Mouse (Mus musculus): ENCODE measurements around the gene Cyp2d9.
"Not testable (repeated sequence)": the region's sequence is repeated elsewhere in the genome, so short reads cannot be mapped to it uniquely, and the experiment has no call there.

Cyp2d9 gene

DNA sequence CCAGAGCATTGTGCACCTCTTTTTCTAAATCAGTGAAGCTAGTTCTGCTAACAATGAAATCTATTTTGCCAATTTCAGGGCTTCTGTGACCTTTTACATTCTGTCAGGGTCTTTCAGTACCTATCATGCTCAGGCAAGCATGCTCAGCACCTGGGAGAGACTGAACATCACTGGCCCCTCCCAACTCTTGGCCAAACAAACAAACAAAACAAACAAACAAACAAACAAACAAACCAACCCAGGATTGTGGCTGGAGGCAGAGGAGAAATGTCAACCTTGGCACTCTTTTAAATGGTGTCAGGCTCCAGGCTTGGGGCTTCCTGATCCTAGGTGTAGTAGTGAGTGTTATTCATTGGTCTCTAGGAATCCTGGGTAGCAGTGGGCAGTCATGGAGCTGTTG lies at the start of gene Cyp2d9:
TSS of gene Cyp2d9 (plus strand) at position 301 of the 400 bp plus-strand sequence.
- no peak for DNase-seq (ENCODE audit: low read depth, low spot score)

DNA sequence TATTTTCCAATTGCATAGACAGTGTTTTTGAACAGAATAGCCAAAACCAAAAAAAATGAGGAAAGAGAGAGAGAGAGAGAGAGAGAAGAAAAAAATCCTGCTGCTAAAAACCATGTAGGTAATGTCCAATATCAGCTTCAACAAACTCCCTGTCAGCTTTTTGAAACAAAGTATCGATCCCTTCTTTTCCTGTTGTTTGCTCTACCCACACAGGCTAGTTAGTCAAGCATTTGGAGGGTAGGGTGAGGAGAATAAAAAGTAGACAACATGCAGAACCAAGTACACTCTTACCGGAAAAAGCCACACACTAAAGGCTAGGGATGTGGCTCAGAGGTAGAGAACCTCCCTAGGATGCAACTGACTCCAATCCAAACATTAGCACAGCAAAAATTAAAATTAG lies 47.5 kb upstream of the Cyp2d9 start:
- DNase-seq (ENCODE audit: low read depth, low spot score) = no peak

DNA sequence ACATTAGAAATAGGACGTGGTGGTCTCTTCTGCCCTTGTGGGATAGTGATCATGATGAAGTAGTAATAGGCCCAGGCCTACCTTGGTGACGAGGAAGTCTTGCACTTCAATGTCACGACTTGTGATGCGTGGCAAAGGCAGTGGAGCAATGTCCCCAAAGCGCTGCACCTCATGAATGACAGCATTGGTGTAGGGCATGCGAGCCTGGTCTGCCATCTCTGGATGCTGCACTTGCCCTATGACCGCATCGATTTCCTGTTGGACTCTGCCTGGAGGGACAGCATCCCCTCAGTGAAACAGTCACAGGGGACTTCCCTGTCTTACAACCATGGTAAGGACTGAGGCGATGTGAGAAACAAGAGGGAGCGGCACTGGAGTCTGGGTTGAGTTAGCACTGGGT lies 43.3 kb upstream of the Cyp2d9 start:
- not testable (repeated sequence) for DNase-seq (ENCODE audit: low read depth, low spot score)

DNA sequence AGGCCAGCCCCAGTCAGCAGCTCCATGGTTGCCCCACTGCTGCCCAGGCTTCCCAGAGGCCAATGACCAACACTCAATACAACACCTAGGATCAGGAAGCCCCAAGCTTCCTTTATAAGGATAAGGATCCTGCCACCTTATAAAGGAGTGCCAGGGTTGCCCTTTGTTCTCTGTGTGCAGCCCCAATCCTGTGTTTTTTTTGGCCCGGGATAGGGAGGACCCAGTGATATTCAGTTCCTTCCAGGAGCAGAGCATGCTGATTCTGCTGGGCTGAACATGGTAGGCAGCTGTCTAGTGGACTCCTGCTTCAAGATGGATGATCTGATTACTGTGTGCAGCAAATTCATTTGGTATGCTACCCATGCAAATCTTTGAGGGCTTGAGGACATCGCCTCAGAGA lies 39.3 kb upstream of the Cyp2d9 start, which contains the start of gene Cyp2d11:
TSS of gene Cyp2d11 (minus strand) at position 101 of the 400 bp plus-strand sequence.
- DNase-seq (ENCODE audit: low read depth, low spot score) = not testable (repeated sequence)

DNA sequence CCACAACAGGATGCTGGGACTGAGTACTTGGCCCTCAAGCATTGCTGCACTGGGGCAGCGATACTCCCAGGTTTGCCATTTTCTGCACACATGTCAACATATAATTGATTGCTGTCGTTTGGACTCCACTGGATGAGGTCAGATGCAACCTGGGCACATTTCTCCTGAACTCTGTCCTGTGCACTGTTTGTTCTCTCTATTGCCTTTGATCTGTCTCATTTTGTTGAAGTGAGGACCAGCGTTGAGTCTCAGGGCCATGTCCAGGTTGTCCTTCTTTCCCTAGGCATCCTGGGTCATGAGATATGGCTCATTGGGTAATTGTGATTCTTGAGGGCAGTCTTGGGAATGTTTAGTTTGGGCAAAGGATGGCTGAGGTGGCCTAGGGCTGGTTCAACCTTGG lies 37.3 kb upstream of the Cyp2d9 start:
- DNase-seq (ENCODE audit: low read depth, low spot score) = not testable (repeated sequence)

DNA sequence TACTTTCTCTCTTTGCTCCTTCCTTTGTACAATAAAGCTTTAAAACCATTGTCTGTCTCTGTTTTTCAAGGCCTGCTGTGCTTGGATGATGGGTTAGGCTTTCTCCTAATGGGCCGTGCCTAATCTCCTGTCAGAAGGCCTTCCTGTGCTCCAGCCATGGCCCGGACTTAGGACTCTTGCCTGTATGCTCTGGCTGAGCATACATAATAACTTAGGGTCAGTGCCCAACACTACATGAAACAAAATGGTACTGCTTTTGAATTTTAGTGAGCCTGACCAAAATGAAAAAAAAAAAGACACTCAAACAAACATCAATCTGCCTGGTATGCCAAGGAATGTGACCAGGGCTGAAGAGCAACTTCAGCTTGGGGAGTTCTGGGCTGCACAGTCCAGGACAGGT lies 31.7 kb upstream of the Cyp2d9 start:
- DNase-seq (ENCODE audit: low read depth, low spot score) = no peak

DNA sequence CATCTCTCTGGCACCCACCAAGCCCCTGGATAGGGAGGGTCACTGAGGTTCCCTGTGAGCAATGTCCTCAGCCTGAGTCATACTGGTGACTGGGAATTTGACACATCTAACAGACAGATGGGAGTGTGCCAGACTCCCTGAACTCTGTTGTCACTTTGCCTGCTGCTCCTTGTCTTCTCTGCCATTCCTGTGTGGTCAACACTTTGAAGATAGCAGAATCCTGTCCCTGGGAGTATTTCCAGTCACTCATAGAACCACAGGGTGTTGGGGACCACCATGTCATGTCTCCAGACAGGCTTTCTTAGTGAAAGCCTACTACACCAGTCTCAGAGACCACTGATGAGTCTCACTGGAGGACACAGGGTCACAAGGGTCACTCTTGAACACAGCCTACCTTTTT lies 31.1 kb upstream of the Cyp2d9 start:
- no peak for DNase-seq (ENCODE audit: low read depth, low spot score)

DNA sequence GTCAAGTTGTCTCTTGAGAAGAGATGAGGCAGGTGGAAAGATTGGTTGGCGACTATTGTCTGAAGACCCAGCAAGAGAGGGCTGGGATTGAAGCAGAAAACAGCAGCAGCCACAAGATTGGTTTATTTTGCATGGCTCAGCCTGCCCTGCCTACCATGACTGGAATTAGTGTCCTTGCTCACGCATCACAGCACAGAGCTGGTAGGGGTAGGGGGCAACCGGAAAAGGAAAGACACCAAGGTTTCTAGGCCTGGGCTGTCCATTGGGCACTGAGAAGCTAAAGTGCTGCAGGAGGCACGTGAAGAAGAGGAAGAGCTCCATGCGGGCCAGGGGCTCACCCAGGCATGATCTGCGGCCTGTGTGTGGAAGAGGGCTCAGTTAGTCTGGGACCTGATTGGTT lies 30.5 kb upstream of the Cyp2d9 start:
- DNase-seq (ENCODE audit: low read depth, low spot score) = no peak

DNA sequence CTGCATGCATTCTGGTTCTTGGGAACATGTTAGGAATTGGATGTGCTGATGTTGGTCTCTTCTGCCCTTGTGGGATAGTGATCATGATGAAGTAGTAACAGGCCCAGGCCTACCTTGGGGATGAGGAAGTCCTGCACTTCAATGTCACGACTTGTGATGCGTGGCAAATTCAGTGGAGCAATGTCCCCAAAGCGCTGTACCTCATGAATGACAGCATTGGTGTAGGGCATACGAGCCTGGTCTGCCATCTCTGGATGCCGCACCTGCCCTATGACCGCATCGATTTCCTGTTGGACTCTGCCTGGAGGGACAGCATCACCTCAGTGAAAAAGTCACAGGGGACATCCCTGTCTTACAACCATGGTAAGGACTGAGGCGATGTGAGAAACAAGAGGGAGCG lies 29.6 kb upstream of the Cyp2d9 start:
- DNase-seq (ENCODE audit: low read depth, low spot score) = no peak

DNA sequence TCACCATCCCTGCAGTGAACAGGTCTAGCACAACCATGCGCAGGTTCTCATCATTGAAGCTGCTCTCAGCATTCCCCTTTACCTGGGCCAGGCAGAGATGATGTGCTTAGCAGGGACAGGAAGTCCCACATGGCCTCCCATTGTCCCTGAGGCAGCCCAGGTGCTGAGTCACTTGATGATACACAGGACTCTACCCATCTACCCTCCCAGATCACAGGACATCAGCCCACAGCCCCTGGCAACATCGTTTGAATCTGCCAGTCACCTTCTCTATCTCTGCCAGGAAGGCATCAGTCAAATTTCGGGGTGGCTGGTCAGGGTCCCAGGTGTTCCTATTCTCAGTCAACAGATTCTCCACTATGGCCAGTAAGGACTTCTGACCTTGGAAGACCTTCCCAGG lies 29.1 kb upstream of the Cyp2d9 start:
- no peak for DNase-seq (ENCODE audit: low read depth, low spot score)

DNA sequence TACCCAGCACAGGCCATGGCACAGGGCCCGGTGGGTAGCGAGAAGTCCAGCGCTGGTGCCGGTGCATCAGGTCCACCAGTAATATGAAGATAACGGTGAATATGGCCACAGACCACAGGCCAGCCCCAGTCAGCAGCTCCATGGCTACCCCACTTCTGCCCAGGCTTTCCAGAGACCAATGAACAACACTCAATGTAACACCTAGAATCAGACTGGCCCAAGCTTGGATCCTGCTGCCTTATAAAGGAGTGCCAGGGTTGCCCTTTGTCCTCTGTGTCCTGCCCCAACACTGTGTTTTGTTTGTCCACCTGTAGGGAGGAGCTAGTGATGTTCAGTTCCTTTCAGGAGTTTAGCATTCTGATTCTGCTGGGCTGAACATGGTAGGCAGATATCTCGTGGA lies 26.3 kb upstream of the Cyp2d9 start, which contains the start of gene Cyp2d10:
TSS of gene Cyp2d10 (minus strand) at position 215 of the 400 bp plus-strand sequence.
- DNase-seq (ENCODE audit: low read depth, low spot score) = no peak

DNA sequence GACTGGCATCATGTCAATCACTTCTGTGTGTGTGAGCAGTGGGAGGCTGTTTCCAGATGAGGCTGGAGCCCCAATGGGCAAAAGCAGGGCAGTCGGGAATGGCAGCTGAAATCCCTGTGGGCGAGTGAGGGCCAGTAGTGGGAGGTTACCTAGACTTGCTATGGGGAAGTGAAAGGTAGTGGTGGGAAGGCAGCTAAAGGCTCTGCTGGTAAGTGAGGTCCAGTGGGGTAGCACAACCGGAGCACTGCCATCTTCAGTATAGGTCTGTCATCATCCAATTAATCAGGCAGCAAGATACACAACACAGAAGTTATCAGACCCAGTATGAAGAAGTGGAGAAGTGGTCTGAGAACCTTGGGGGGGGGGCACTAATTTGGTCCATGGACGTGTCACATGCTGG lies 25.7 kb upstream of the Cyp2d9 start:
- DNase-seq (ENCODE audit: low read depth, low spot score) = no peak

DNA sequence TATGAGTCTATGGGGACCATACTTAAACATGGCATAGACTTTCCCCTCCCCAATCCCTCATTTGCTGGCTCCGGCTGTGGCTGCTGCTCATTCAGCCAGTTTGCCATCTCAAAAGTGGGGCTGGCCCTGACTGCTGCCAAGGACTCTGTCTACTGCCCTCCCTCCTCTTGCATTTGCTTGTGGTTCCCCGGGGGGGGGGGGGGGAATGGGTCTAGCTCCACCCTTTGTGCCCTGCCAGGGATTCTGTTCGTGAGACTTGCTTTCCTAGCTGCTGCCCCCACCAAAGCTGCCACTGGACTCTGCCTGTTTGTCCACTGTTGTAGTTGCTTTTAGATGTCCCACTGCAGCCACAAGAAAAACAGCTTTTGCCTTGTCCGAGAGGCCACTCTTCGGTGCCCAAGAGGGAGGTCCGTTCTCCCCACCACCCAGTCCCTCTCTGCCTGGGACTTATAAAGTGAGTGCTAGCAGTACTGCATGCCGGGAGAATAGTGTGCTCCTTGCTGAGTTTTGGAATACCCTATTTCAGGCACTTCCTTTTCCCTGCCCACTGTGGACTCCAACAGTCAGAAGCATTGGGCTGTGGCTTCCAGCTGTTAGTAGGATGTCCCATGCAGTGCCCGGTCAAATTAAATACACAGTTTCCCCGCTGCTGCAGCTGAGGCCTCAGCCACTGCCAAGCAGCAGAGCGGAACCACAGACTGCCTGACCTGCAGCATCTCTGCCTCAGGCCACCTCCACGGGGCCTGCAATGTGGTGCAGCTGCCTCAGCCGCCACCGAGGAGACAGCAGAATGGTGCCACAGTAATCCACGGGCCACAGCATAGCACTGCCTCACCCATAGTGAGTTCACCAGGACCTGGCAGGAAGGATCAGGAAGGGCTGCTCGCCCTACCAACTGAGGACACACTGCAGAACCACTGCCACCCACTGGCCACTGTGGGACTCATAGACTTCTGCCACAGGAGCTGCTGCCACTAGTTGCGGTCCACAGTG lies 16.1 kb upstream of the Cyp2d9 start:
- peak; percentile 38 for DNase-seq (ENCODE audit: low read depth, low spot score)

DNA sequence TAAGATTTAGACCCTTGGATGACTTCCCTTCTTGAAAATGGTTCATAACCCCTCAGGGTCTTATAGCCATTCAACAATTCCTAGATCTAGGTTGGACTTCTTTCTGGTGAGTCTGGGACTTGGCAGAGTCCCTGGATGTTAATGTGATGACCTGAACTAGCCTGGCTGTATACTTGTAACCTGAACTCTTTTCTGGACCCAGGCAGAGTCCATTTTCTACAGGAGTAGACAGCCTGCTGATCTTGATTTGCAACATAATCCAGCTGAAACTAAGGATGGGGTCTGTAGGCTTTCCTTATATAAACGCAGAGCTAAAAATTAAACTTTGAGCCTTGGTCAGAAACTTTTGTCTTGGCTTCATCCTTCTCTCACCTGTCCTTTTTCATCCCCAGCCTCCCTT lies 14.6 kb upstream of the Cyp2d9 start:
- no peak for DNase-seq (ENCODE audit: low read depth, low spot score)

DNA sequence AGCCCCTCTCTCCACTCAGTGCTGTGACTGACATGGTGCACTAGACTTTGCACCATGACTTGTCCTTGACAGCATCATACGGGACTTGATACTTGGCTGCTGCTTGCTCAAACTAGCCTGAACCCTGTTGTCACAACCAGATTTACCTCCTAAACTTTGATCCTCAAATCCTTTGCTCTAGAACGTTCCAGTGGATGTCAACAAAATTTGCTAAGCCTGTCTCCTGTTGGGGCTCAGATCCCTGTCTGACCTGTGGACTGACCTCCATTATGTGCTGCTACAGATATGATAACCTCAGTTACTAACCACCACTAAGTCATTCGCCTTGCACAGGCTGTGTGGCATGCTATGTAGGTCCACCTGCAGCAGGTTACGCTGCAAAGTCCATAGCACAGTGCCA lies 10.3 kb upstream of the Cyp2d9 start:
- no peak for DNase-seq (ENCODE audit: low read depth, low spot score)

DNA sequence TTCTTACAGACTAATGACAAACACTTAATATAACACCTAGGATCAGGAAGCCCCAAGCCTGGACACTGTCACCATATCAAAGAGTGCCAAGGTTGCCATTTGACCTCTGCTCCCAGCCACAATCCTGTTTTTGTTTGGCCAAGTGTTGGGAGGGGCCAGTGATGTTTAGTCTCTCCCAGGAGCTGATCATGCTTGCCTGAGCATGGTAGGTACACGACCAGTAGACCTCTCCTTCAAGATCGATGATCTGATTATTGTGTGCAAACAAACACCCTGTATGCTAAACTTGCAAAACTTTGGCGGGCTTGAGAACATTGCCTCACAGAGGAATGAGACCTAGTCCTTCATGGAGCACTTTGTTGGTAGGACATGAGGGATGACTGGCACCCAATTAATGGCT lies 9.8 kb upstream of the Cyp2d9 start:
- no peak for DNase-seq (ENCODE audit: low read depth, low spot score)

DNA sequence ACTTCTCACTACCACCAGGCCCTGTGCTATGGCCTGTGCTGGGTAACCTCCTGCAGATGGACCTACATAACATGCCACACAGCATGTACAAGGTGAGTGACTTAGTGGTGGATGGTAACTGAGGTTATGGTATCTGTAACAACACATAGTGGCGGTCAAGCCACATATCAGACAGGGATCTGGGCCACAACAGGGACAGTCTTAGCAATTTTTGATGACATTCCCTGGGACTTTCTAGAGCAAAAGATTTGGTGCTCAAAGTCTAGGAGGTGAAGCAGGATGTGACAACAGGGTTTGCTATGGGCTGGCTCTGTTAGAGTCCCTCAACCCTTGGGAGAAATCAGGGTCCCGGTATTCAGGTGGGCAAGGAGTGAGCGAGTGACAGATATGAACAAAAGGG lies 384 bp downstream of the Cyp2d9 start:
- no peak for DNase-seq (ENCODE audit: low read depth, low spot score)

DNA sequence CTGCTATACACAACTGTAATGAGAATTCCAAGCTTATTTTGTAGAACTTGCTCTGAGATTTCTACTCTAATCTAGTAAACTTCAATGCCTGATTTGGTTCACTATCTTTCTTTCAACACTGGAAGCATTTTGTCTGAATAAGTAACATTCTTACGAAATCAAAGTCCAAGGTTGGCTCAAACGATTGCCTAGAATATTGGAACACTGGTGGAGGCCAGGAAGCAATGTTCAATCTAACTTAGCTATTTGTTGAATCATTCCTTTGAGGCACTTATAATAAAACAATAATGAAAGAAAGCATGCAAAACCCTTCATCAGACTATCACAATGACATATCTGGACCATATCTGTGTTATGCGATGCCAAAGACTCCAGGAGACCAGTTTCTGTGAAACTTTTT lies 1.3 kb downstream of the Cyp2d9 start:
- DNase-seq (ENCODE audit: low read depth, low spot score) = no peak

DNA sequence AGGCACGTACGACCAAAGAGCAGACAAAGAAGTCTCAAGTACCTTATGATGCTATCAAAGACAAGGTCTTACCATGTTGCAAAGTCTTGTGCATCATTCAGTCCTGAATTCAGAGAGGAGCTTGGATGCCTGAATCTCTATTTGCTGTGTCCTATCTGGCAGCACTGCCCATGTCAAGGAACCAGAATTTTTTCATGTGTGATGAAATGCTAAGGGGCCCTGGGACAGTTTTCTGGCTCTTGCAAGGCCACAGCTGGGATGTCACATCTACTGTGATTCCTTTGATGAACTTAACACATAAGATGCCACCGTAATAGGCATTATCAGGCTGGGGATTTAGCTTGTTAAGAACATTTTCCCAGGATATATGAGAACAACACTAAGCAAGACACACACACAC lies 1.8 kb downstream of the Cyp2d9 start:
- no peak for DNase-seq (ENCODE audit: low read depth, low spot score)

DNA sequence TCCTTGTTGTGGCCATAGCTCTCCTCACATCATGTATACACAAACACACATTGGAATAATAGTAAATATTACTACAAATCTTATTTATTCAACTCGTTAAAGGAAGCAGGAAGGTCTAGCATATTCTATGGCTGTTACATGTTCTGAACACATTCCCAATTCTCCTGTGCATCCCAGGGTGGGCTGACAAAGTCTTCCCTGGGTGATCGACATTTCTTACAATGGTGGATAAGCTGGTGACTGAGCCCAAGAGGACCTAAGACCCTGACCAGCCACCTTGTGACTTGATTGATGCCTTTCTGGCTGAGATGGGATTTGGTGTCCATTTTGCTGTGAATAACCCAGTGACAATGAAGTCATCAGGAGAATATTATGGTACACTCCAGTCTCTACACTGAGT lies 2.4 kb downstream of the Cyp2d9 start:
- no peak for DNase-seq (ENCODE audit: low read depth, low spot score)

DNA sequence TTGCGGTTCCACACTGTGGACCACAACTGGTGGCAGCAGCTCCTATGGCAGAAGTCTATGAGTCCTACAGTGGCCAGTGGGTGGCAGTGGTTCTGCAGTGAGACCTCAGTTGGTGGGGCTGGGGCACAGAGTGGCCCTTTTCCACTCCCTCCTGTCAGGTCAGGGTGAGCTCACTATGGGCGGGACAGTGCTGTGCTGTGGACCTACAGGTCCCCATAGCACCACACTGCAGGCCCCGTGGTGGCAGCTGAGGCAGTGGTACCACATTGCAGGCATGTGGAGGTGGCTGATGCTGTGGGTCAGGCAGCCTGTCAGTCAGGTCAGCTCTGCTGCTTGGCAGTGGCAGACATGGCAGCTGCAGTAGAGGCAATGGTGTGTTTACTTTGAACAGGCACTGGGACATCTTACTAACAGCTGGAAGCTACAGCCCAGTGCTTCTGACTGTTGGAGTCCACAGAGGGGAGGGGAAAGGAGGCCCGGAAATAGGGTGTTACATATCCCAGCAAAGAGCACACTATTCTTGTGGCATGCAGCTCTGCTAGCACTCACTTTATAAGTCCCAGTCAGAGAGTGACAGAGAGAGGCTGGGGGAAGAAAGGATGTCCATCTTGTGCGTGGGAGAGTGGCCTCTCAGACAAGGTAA lies 4.9 kb downstream of the Cyp2d9 start:
- DNase-seq (ENCODE audit: low read depth, low spot score) = no peak

DNA sequence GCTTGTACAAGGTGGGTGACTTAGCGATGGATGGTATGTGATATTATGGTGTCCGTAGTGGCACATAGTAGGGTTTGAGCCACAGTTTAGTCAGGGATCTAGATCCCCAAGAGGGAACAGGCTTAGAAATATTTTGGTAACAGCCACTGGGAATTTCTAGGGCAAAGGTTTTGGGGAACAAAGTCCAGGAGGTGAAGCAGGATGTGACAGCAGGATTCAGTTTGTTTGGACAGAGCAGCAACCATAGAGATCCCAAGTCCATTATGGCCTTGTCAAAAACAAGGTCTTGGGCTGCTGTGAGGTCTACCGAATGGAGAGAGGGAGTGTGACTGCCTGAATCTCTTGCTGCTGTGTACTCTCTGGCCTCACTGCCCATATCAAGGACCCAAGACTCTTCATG lies 10.4 kb downstream of the Cyp2d9 start:
- DNase-seq (ENCODE audit: low read depth, low spot score) = no peak

DNA sequence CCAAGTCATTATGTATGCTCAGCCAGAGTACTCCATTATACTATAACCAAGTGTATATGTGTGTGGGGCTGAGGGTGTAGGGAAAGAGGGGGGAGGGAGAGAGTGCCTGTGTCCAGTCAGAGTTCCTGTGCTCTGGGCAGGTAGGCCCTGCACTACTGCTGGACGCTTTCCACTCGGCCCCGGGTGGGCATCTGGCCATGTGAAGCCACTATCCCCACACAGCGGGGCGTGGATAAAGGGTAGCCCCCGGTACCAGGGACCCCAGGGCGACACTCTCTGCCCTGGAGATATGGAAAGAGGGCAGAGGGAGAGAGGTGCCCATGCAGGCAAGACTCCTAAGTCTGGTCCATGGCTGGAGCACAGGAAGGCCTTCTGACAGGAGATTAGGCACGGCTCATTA lies 12.0 kb downstream of the Cyp2d9 start:
- DNase-seq (ENCODE audit: low read depth, low spot score) = no peak

Measured in retina, adult 2 months (tissue).